Mouse (Mus musculus): ENCODE results near the gene Tspan3. TPM values are rescaled to one million over a fixed set of nuclear protein-coding genes. Genes with fewer than 3 reads are reported as not detected.

The Tspan3 gene
- polyA plus RNA-seq, 1 experiment from 2014 or later, result 509 TPM

DNA sequence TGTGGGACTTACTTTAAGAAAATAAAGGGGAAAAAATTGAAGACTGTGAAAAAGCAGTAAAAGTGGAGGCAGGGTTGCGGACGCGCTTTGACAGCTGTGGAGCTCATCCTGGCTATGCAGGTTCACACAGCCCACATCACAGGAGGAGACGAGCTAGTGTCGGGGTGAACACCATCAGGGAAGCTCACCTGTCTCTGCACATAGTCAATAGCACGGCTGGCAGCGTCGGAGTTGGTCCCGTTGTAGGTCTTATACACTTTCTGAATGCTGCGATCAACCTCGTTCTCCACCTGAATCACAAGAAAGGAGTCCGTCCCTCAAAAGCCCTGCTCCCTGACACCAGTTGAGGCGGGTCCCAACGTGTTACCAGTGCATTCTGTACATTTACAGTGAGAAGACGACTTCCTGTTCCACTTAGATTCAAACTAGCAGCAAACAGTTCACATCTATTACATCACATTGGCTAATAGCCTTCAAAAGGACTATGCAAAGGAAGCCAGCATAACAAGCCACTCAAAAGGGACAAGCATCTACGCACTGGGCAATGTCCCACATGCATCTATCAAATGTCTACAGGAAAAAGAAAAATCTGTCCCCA is 18.9 kb downstream of the Tspan3 start:
- no peaks in the 10 kb centered on the region; the same call in 1 of the 2 replicates for H3K4me1 ChIP-seq (ENCODE audit: control insufficient read depth, insufficient read depth, low read length)
- H3K9me3 ChIP-seq (ENCODE audit: control insufficient read depth, low read length), result no peaks in the 10 kb centered on the region
- ATAC-seq (ENCODE audit: low read depth) (no peak), DNase-seq (ENCODE audit: low spot score) (no peak)
- H3K27me3 ChIP-seq (replicated peaks; ENCODE audit: control insufficient read depth, insufficient read depth, low read length), result no peaks in the 10 kb centered on the region
- H3K27ac ChIP-seq (replicated peaks; ENCODE audit: low read depth, low read length), result no peak overlapping the region
- H3K4me2 ChIP-seq (ENCODE audit: low read depth, low read length), result no peak overlapping the region
- no peak overlapping the region for H3K4me3 ChIP-seq (ENCODE audit: low read depth, low read length)
- H3K36me3 ChIP-seq (ENCODE audit: control insufficient read depth, insufficient read depth, low read length), result peaks cover 67% of the 10 kb centered on the region
- no peak overlapping the region for H3K9ac ChIP-seq (ENCODE audit: low read depth, low read length)
- WGBS, result 86% methylated on average over 16 of the region's 16 CpGs

DNA sequence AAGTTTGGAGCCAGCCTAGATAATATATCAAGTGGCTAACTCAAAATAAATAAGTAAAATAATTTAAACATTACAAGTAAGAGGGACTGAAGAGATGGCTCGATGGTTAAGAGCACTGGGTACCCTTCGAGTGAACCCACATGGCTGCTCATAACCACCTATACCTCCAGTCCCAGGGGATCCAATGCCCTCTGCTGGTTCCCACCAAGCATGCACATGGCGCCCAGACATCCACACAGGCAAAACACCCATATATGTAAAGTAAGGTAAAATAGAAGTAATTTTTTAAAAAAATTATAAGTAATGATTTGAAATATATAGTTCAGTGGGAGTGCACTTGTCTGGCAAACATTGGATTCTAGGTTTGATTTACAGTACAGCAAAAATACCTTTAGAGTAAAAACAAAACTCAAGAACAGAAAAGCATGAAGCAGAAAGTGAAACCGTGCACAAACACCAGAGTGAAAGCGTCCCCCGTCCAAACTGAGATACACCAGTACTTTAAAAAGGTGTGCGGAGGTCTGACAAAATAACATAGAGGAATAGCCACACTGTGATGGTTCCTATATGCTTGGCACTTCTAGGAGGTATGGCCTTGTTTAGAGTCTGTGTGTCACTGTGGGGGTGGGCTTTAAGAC is 20.8 kb downstream of the Tspan3 start:
- no peak overlapping the region for H3K9ac ChIP-seq (ENCODE audit: low read depth, low read length)
- no peak for DNase-seq (ENCODE audit: low spot score)
- H3K27ac ChIP-seq (replicated peaks; ENCODE audit: low read depth, low read length), result no peak overlapping the region
- no peaks in the 10 kb centered on the region for H3K9me3 ChIP-seq (ENCODE audit: control insufficient read depth, low read length)
- H3K4me1 ChIP-seq (ENCODE audit: control insufficient read depth, insufficient read depth, low read length), result no peaks in the 10 kb centered on the region; the same call in 1 of the 2 replicates
- H3K4me3 ChIP-seq (ENCODE audit: low read depth, low read length), result no peak overlapping the region
- ATAC-seq (ENCODE audit: low read depth), result no peak
- 91% methylated on average over 7 of the region's 7 CpGs for WGBS
- no peaks in the 10 kb centered on the region for H3K27me3 ChIP-seq (replicated peaks; ENCODE audit: control insufficient read depth, insufficient read depth, low read length)
- H3K4me2 ChIP-seq (ENCODE audit: low read depth, low read length), result no peak overlapping the region
- H3K36me3 ChIP-seq (ENCODE audit: control insufficient read depth, insufficient read depth, low read length), result peaks cover 77% of the 10 kb centered on the region

DNA sequence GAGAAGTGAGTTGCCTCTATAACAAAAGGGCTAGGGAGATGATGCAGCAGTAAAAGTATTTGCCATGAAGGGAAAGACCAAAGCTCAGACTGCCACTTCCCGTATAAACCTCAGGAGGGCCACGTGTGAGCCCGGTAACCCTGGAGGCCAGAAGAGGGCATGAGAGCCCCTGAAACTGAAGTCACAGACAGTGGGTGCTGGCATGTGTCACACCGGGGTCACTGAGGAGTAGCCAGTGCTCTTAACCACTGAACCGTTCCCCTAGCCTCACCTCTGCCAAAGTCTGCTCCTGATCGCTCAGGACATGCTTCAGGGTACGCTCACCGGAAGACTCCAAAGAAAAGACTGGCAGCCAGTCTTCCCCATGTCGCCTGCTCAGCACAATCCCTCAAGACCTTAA is 23.5 kb downstream of the Tspan3 start:
- WGBS, result 87% methylated on average over 9 of the region's 9 CpGs
- peaks cover 84% of the 10 kb centered on the region for H3K36me3 ChIP-seq (ENCODE audit: control insufficient read depth, insufficient read depth, low read length)
- H3K4me3 ChIP-seq (ENCODE audit: low read depth, low read length), result no peak overlapping the region
- ATAC-seq (ENCODE audit: low read depth) (no peak), DNase-seq (ENCODE audit: low spot score) (no peak)
- no peaks in the 10 kb centered on the region for H3K27me3 ChIP-seq (replicated peaks; ENCODE audit: control insufficient read depth, insufficient read depth, low read length)
- H3K9me3 ChIP-seq (ENCODE audit: control insufficient read depth, low read length), result no peaks in the 10 kb centered on the region
- no peaks in the 10 kb centered on the region for H3K4me1 ChIP-seq (ENCODE audit: control insufficient read depth, insufficient read depth, low read length)
- no peak overlapping the region for H3K9ac ChIP-seq (ENCODE audit: low read depth, low read length)
- no peak overlapping the region for H3K27ac ChIP-seq (replicated peaks; ENCODE audit: low read depth, low read length)
- no peak overlapping the region for H3K4me2 ChIP-seq (ENCODE audit: low read depth, low read length)

DNA sequence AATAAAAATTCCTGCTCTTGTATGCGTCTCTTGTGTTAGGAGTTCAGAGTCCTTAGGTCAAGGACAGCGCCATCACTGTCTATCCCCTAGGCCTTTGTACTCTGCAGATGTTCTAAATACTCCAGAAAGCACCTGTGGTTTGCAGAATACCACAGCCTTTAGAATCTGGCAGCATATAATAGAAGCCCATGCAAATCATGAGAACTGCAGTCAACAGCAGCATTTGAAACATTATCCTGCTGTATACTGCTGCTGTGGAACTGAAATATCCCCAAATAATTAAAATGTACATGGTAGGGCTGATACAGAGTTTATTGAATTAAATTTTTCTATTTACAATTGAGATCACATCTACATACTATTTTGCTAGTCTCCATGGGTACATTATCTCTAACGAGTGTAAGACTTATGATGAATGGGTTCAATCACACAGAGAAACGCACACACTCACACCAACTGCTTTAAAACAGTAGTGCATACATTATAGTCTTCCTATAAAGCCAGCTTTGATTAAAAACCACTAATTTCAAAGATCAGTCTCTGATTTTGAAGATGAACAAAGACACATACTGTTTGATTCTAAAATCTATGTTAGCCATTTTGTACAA is 29.6 kb downstream of the Tspan3 start:
- H3K9ac ChIP-seq (ENCODE audit: low read depth, low read length), result no peak overlapping the region
- H3K27ac ChIP-seq (replicated peaks; ENCODE audit: low read depth, low read length), result no peak overlapping the region
- WGBS, result 87% methylated on average over 4 of the region's 4 CpGs
- H3K27me3 ChIP-seq (replicated peaks; ENCODE audit: control insufficient read depth, insufficient read depth, low read length), result no peaks in the 10 kb centered on the region
- H3K9me3 ChIP-seq (ENCODE audit: control insufficient read depth, low read length), result no peaks in the 10 kb centered on the region
- no peaks in the 10 kb centered on the region for H3K4me1 ChIP-seq (ENCODE audit: control insufficient read depth, insufficient read depth, low read length)
- ATAC-seq (ENCODE audit: low read depth), result no peak
- no peak overlapping the region for H3K4me3 ChIP-seq (ENCODE audit: low read depth, low read length)
- DNase-seq (ENCODE audit: low spot score), result no peak
- H3K4me2 ChIP-seq (ENCODE audit: low read depth, low read length), result no peak overlapping the region
- H3K36me3 ChIP-seq (ENCODE audit: control insufficient read depth, insufficient read depth, low read length), result peaks cover 83% of the 10 kb centered on the region

DNA sequence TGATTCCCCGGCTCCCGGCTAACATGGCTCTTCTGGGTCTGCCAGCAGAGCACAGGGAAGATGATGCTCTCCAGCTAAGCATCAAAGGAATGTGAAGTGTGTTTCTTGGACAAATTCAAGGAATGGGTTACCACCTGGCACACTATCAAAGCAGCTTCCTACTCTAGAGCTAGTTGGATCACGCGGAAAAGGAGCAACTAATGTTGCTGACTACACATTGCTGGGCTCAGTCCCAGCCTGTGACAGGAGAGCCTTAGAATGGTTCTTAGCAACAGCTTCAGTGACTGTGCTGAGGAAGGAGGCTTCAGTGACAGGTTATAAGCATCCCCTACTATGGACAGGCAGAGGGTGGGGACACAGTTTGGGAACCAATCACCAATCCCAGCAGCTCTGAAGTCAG is 30.7 kb downstream of the Tspan3 start:
- DNase-seq (ENCODE audit: low spot score) (no peak), ATAC-seq (ENCODE audit: low read depth) (no peak)
- H3K27me3 ChIP-seq (replicated peaks; ENCODE audit: control insufficient read depth, insufficient read depth, low read length), result no peaks in the 10 kb centered on the region
- no peak overlapping the region for H3K9ac ChIP-seq (ENCODE audit: low read depth, low read length)
- no peaks in the 10 kb centered on the region for H3K4me1 ChIP-seq (ENCODE audit: control insufficient read depth, insufficient read depth, low read length)
- no peak overlapping the region for H3K4me2 ChIP-seq (ENCODE audit: low read depth, low read length)
- no peaks in the 10 kb centered on the region for H3K9me3 ChIP-seq (ENCODE audit: control insufficient read depth, low read length)
- H3K36me3 ChIP-seq (ENCODE audit: control insufficient read depth, insufficient read depth, low read length), result peaks cover 87% of the 10 kb centered on the region
- H3K27ac ChIP-seq (replicated peaks; ENCODE audit: low read depth, low read length), result no peak overlapping the region
- WGBS, result 70% methylated on average over 4 of the region's 4 CpGs
- no peak overlapping the region for H3K4me3 ChIP-seq (ENCODE audit: low read depth, low read length)

DNA sequence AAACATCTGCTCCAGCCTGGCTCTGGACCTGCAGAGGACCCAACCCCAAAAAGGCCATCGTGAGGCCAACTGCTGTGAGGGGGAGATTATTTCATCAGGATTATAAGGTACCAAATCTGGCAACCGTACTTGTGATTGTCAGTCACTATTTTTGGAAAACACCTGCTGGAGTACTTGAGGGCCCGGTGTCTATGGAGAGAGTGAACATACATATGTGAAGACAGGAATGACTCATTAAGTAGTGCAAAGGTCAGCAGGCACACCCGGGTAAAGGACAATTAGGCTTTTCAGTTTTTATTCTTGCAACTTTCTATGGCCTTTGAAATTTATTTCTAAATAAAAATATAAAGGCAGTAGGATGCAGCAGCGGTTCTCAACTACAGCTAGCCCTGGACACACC is 31.3 kb downstream of the Tspan3 start:
- no peak overlapping the region for H3K4me3 ChIP-seq (ENCODE audit: low read depth, low read length)
- H3K27ac ChIP-seq (replicated peaks; ENCODE audit: low read depth, low read length), result no peak overlapping the region
- no peak for ATAC-seq (ENCODE audit: low read depth)
- 80% methylated on average over 5 of the region's 5 CpGs for WGBS
- no peak for DNase-seq (ENCODE audit: low spot score)
- peaks cover 88% of the 10 kb centered on the region for H3K36me3 ChIP-seq (ENCODE audit: control insufficient read depth, insufficient read depth, low read length)
- H3K4me1 ChIP-seq (ENCODE audit: control insufficient read depth, insufficient read depth, low read length), result no peaks in the 10 kb centered on the region
- H3K9me3 ChIP-seq (ENCODE audit: control insufficient read depth, low read length), result no peaks in the 10 kb centered on the region
- H3K27me3 ChIP-seq (replicated peaks; ENCODE audit: control insufficient read depth, insufficient read depth, low read length), result no peaks in the 10 kb centered on the region
- H3K9ac ChIP-seq (ENCODE audit: low read depth, low read length), result no peak overlapping the region
- H3K4me2 ChIP-seq (ENCODE audit: low read depth, low read length), result no peak overlapping the region

DNA sequence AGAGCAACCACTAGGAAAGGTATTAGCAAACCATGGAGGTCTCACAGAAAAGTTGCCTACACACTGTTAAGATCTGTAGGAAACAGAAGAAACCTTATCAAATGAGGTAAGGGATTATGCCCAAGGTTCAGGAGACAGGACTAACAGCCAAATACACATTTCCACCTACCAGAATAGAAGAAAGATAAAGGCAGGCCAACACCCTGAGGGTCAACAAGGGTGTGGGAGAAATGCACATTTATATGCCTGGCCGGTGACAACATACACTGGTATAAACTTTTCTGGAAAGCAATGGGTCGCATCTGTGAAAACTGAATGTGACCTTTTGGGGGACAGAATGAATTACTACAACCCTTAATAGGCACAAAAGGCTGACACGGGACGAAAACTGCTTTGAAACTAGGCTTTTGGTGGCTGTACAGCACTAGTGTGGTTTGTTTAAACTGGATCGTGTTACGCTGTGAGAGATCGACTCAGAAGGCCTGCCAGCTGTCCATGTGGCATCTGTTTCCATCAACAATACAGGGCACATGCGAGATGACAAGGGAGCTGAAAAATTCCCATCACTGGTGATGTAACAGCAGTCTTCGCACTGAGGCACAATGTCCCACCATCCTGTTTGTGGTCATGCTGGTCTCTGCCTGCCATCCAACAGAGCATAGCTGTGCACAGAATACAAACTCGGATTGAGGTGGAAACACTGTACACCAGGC is 33.3 kb downstream of the Tspan3 start:
- H3K4me2 ChIP-seq (ENCODE audit: low read depth, low read length), result no peak overlapping the region
- H3K27ac ChIP-seq (replicated peaks; ENCODE audit: low read depth, low read length), result no peak overlapping the region
- no peaks in the 10 kb centered on the region for H3K27me3 ChIP-seq (replicated peaks; ENCODE audit: control insufficient read depth, insufficient read depth, low read length)
- ATAC-seq (ENCODE audit: low read depth) (peak; percentile 68), DNase-seq (ENCODE audit: low spot score) (peak; percentile 79)
- H3K4me3 ChIP-seq (ENCODE audit: low read depth, low read length), result no peak overlapping the region
- H3K36me3 ChIP-seq (ENCODE audit: control insufficient read depth, insufficient read depth, low read length), result peaks cover 92% of the 10 kb centered on the region
- H3K4me1 ChIP-seq (ENCODE audit: control insufficient read depth, insufficient read depth, low read length), result no peaks in the 10 kb centered on the region
- no peaks in the 10 kb centered on the region for H3K9me3 ChIP-seq (ENCODE audit: control insufficient read depth, low read length)
- no peak overlapping the region for H3K9ac ChIP-seq (ENCODE audit: low read depth, low read length)
- 54% methylated on average over 10 of the region's 10 CpGs for WGBS

DNA sequence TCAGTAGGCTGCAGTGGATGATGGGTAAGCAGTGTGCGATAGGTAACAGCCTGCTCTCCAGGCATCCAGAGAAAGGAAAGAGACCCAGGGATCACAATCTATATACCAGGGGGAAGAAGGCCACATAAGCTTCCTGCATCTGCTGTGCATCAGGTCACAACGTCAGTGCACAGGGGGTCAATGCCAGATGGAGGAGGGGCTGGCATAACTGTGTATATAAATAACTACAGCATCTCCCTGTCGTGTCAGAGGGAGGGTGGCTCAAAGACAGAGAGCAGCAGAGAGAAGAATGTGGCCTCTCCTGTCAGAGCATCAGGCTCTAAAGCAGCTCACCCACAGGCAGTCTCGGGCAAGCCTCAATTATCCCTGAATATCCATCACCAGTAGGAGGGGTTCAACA is 34.7 kb downstream of the Tspan3 start:
- H3K4me1 ChIP-seq (ENCODE audit: control insufficient read depth, insufficient read depth, low read length), result no peaks in the 10 kb centered on the region
- WGBS, result 61% methylated on average over 4 of the region's 4 CpGs

More for the DNA sequence above, 34.7 kb downstream of the Tspan3 start:
- H3K36me3 ChIP-seq (ENCODE audit: control insufficient read depth, insufficient read depth, low read length), result peaks cover 77% of the 10 kb centered on the region
- no peak overlapping the region for H3K4me2 ChIP-seq (ENCODE audit: low read depth, low read length)
- no peak overlapping the region for H3K9ac ChIP-seq (ENCODE audit: low read depth, low read length)
- no peak overlapping the region for H3K4me3 ChIP-seq (ENCODE audit: low read depth, low read length)
- H3K27me3 ChIP-seq (replicated peaks; ENCODE audit: control insufficient read depth, insufficient read depth, low read length), result no peaks in the 10 kb centered on the region
- H3K27ac ChIP-seq (replicated peaks; ENCODE audit: low read depth, low read length), result no peak overlapping the region
- ATAC-seq (ENCODE audit: low read depth) (no peak), DNase-seq (ENCODE audit: low spot score) (no peak)
- H3K9me3 ChIP-seq (ENCODE audit: control insufficient read depth, low read length), result no peaks in the 10 kb centered on the region

All from embryonic facial prominence, embryonic 14.5 days (tissue).